ENCODE assay signal across 21 mouse cellular contexts in genomic region chrX:105003260-105003659, GRCm38 (mm10).
DNase-seq lines count a peak whose midpoint lies in the region; ATAC-seq and TF ChIP-seq lines count a peak whose summit lies in the region.
"Had no signal": no experiment of that assay in that cellular context is flagged by ENCODE, and none has a peak within 500 bp of the region (broad histone marks: within the 10 kb centered on the region; RNA-seq: fewer than 3 reads in every experiment).

No protein-coding gene starts in this region.

- H3K27me3 ChIP-seq in forebrain, embryonic 16.5 days (replicated peaks; ENCODE audit: control insufficient read depth, insufficient read depth, low read length): peaks cover 18% of the 10 kb centered on the region
- peaks cover 49% of the 10 kb centered on the region for H3K27me3 ChIP-seq in forebrain, embryonic 12.5 days
- H3K27me3 ChIP-seq in limb, embryonic 13.5 days: peaks cover 16% of the 10 kb centered on the region
- H3K27me3 ChIP-seq: embryonic facial prominence, embryonic 15.5 days; intestine, embryonic 15.5 days had no signal

- no peak overlapping the region for H3K4me2 ChIP-seq in forebrain, embryonic 16.5 days (ENCODE audit: low read length)
- no peak overlapping the region for H3K4me2 ChIP-seq in forebrain, embryonic 12.5 days
- no peak overlapping the region for H3K4me2 ChIP-seq in limb, embryonic 13.5 days (replicated peaks)
- H3K4me2 ChIP-seq: embryonic facial prominence, embryonic 15.5 days; hindbrain, embryonic 12.5 days; intestine, embryonic 15.5 days; kidney, embryonic 15.5 days; limb, embryonic 12.5 days; liver, embryonic 15.5 days; midbrain, embryonic 12.5 days; neural tube, embryonic 15.5 days had no signal

- no peak overlapping the region for H3K9ac ChIP-seq in forebrain, embryonic 16.5 days (replicated peaks; ENCODE audit: low read depth, low read length)
- no peak overlapping the region for H3K9ac ChIP-seq in forebrain, embryonic 12.5 days
- H3K9ac ChIP-seq in limb, embryonic 13.5 days: no peak overlapping the region
- H3K9ac ChIP-seq: embryonic facial prominence, embryonic 15.5 days; hindbrain, embryonic 12.5 days; intestine, embryonic 15.5 days; kidney, embryonic 15.5 days; limb, embryonic 12.5 days; liver, embryonic 15.5 days; midbrain, embryonic 12.5 days; neural tube, embryonic 15.5 days had no signal

- no peak overlapping the region for H3K4me3 ChIP-seq in forebrain, embryonic 16.5 days (replicated peaks; ENCODE audit: low read length)
- no peak overlapping the region for H3K4me3 ChIP-seq in forebrain, embryonic 12.5 days (replicated peaks)
- H3K4me3 ChIP-seq in limb, embryonic 13.5 days: no peak overlapping the region
- H3K4me3 ChIP-seq: embryonic facial prominence, embryonic 15.5 days; forebrain, embryonic 10.5 days; hindbrain, embryonic 12.5 days; intestine, embryonic 15.5 days; kidney, embryonic 15.5 days; limb, embryonic 12.5 days; liver, embryonic 15.5 days; midbrain, embryonic 12.5 days; neural tube, embryonic 15.5 days had no signal

- H3K4me1 ChIP-seq in forebrain, embryonic 16.5 days (replicated peaks; ENCODE audit: control insufficient read depth, insufficient read depth, low read length): no peaks in the 10 kb centered on the region
- H3K4me1 ChIP-seq in forebrain, embryonic 12.5 days: no peaks in the 10 kb centered on the region
- no peaks in the 10 kb centered on the region for H3K4me1 ChIP-seq in limb, embryonic 13.5 days
- H3K4me1 ChIP-seq: embryonic facial prominence, embryonic 15.5 days; forebrain, embryonic 10.5 days; hindbrain, embryonic 12.5 days; intestine, embryonic 15.5 days; kidney, embryonic 15.5 days; limb, embryonic 12.5 days; liver, embryonic 15.5 days; midbrain, embryonic 12.5 days; neural tube, embryonic 15.5 days had no signal

- 26% methylated on average over 3 of the region's 3 CpGs for WGBS in forebrain, embryonic 16.5 days
- WGBS in forebrain, embryonic 12.5 days: 52% methylated on average over 3 of the region's 3 CpGs
- 27% methylated on average over 3 of the region's 3 CpGs for WGBS in limb, embryonic 13.5 days

- H3K9me3 ChIP-seq in forebrain, embryonic 16.5 days (ENCODE audit: control insufficient read depth, low read length): no peaks in the 10 kb centered on the region
- no peaks in the 10 kb centered on the region for H3K9me3 ChIP-seq in forebrain, embryonic 12.5 days
- H3K9me3 ChIP-seq in limb, embryonic 13.5 days: no peaks in the 10 kb centered on the region
- H3K9me3 ChIP-seq: embryonic facial prominence, embryonic 15.5 days; forebrain, embryonic 10.5 days; hindbrain, embryonic 12.5 days; intestine, embryonic 15.5 days; kidney, embryonic 15.5 days; limb, embryonic 12.5 days; liver, embryonic 15.5 days; midbrain, embryonic 12.5 days; neural tube, embryonic 15.5 days had no signal

- TF ChIP-seq CTCF in brain, embryonic 14.5 days (IDR thresholded peaks at IDR 0.05; ENCODE audit: borderline replicate concordance, extremely low read depth, insufficient read depth, insufficient read length): no peak

- peak; percentile 28; the same call in 1 of the 2 replicates for ATAC-seq in forebrain, embryonic 16.5 days
- no peak for ATAC-seq in forebrain, embryonic 12.5 days (ENCODE audit: low FRiP score)
- peak; percentile 48 for ATAC-seq in limb, embryonic 13.5 days (ENCODE audit: low FRiP score, low read depth)
- ATAC-seq: intestine, embryonic 15.5 days had no signal

- no peak for TF ChIP-seq POLR2A in brain, embryonic 14.5 days (IDR thresholded peaks at IDR 0.05; ENCODE audit: borderline replicate concordance, extremely low read depth, insufficient read depth, insufficient read length, poor library complexity, severe bottlenecking)

- H3K36me3 ChIP-seq in forebrain, embryonic 16.5 days (ENCODE audit: control insufficient read depth, insufficient read depth): no peaks in the 10 kb centered on the region
- no peaks in the 10 kb centered on the region for H3K36me3 ChIP-seq in forebrain, embryonic 12.5 days (replicated peaks)
- no peaks in the 10 kb centered on the region for H3K36me3 ChIP-seq in limb, embryonic 13.5 days
- H3K36me3 ChIP-seq: embryonic facial prominence, embryonic 15.5 days; forebrain, embryonic 10.5 days; hindbrain, embryonic 12.5 days; intestine, embryonic 15.5 days; kidney, embryonic 15.5 days; limb, embryonic 12.5 days; liver, embryonic 15.5 days; midbrain, embryonic 12.5 days; neural tube, embryonic 15.5 days had no signal

- peak; percentile 0 for DNase-seq in 416B (ENCODE audit: low read depth)
- DNase-seq in brain, embryonic 14.5 days (ENCODE audit: low read depth): peak; percentile 44
- no peak for DNase-seq in frontal cortex, postnatal 10 days (ENCODE audit: low spot score in 2 of 2)
- DNase-seq in heart, adult 18-20 months: no peak
- DNase-seq: cerebellum, postnatal 14 days; layer of hippocampus, postnatal 36 days; lung, postnatal 4 days; spleen, adult 18-20 months; thymus, adult 18-20 months had no signal

- H3K27ac ChIP-seq in forebrain, embryonic 16.5 days (ENCODE audit: low read length): no peak overlapping the region
- no peak overlapping the region for H3K27ac ChIP-seq in forebrain, embryonic 12.5 days
- H3K27ac ChIP-seq in limb, embryonic 13.5 days: no peak overlapping the region
- H3K27ac ChIP-seq: embryonic facial prominence, embryonic 15.5 days; forebrain, embryonic 10.5 days; hindbrain, embryonic 12.5 days; intestine, embryonic 15.5 days; kidney, embryonic 15.5 days; limb, embryonic 12.5 days; liver, embryonic 15.5 days; midbrain, embryonic 12.5 days; neural tube, embryonic 15.5 days had no signal

Comparison
In these comparisons a context has a peak if more than half of its experiments do, and no peak if none do; other contexts are left out.
1. DNase-seq: peak in 416B (single experiment) and brain, embryonic 14.5 days (single experiment); none in frontal cortex, postnatal 10 days (0 of 2) and heart, adult 18-20 months (0 of 2).